Mouse (Mus musculus) embryonic facial prominence, embryonic 12.5 days (tissue): Measurements from ENCODE around the gene Atg10. TPM values are rescaled to one million over a fixed set of nuclear protein-coding genes. Genes with fewer than 3 reads are reported as not detected.

ENCODE experiments used
- ATAC-seq: fragments of 200-750 bp; cut with Nextera tagmentation; 2 replicates; pipeline ENCODE4 v1.8.0; 2017; ENCODE audit not compliant: insufficient number of reproducible peaks, insufficient read depth, low FRiP score, low TSS enrichment
- H3K27ac ChIP-seq: fragments of 300-500 bp; sonication (generic); 2 replicates; pipeline ENCODE4 v1.5.1; 2016; ENCODE audit warnings: mild to moderate bottlenecking
- H3K27me3 ChIP-seq: fragments of 300-500 bp; sonication (generic); 2 replicates; pipeline ENCODE4 v1.6.1; 2016; ENCODE audit warnings: mild to moderate bottlenecking, moderate library complexity
- H3K36me3 ChIP-seq: fragments of 300-500 bp; sonication (generic); 2 replicates; pipeline ENCODE4 v1.6.1; 2016; ENCODE audit warnings: mild to moderate bottlenecking
- H3K4me1 ChIP-seq: fragments of 300-500 bp; sonication (generic); 2 replicates; pipeline ENCODE4 v1.6.1; 2016
- H3K4me2 ChIP-seq: fragments of 300-500 bp; sonication (generic); replicated peaks from 2 replicates; pipeline ENCODE4 v1.6.1; 2016; ENCODE audit warnings: mild to moderate bottlenecking, moderate library complexity
- H3K4me3 ChIP-seq: fragments of 300-500 bp; sonication (generic); 2 replicates; pipeline ENCODE4 v1.5.1; 2016; ENCODE audit warnings: mild to moderate bottlenecking
- H3K9ac ChIP-seq: fragments of 300-500 bp; sonication (generic); 2 replicates; pipeline ENCODE4 v1.6.1; 2016; ENCODE audit warnings: mild to moderate bottlenecking, moderate library complexity
- H3K9me3 ChIP-seq: fragments of 300-500 bp; sonication (generic); 2 replicates; pipeline ENCODE4 v1.6.1; 2016; ENCODE audit warnings: mild to moderate bottlenecking, moderate library complexity
- WGBS: fragments of 180-500 bp; shearing (Covaris S2); methylation state at CpG from one replicate; pipeline ENCODE4 v1.1.7; 2016; 5-methylcytosine and 5-hydroxymethylcytosine counted together
- polyA plus RNA-seq: library from polyadenylated mRNA; unstranded; fragments of >200 nt; fragmentation: Nextera tagmentation; extraction: Ambion mirVana; gene quantifications from 2 replicates; pipeline ENCODE4 v1.2.1, GENCODE M21; 2016

Gene Atg10
- polyA plus RNA-seq, 1 experiment from 2014 or later: 19.9 TPM

DNA sequence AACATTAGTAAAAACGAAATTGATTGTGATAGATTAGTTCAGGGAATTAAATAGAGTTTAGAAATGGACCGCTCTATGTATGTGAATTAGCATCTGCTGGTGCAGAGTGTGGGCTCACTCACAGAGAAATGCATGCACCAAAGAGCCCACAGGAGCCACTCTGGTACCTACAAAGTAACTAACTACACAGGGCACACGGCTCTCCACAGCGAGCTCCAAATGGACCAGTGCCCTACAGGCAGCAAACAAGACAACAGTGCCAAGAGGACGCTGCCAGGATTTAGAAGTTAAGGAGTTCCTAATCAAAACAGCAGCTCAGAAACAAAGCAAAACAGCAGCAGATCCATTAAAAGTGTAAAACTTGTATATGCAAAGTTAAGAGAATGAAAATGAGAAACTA, 52.6 kb downstream of the Atg10 start:
- no peaks in the 10 kb centered on the region for H3K27me3 ChIP-seq
- H3K9ac ChIP-seq: no peak overlapping the region
- H3K9me3 ChIP-seq: no peaks in the 10 kb centered on the region
- no peak overlapping the region for H3K4me3 ChIP-seq
- ATAC-seq: no peak
- H3K4me2 ChIP-seq: no peak overlapping the region
- 82% methylated on average over 5 of the region's 5 CpGs for WGBS
- H3K27ac ChIP-seq: no peak overlapping the region
- H3K4me1 ChIP-seq: no peaks in the 10 kb centered on the region
- no peaks in the 10 kb centered on the region for H3K36me3 ChIP-seq

- H3K27ac ChIP-seq: no peak overlapping the region
- no peak overlapping the region for H3K4me3 ChIP-seq
- WGBS: 82% methylated on average over 17 of the region's 17 CpGs
- H3K4me2 ChIP-seq: no peak overlapping the region
- no peaks in the 10 kb centered on the region for H3K9me3 ChIP-seq
- H3K9ac ChIP-seq: no peak overlapping the region
- no peaks in the 10 kb centered on the region for H3K27me3 ChIP-seq
- no peaks in the 10 kb centered on the region for H3K36me3 ChIP-seq
- no peak for ATAC-seq
- H3K4me1 ChIP-seq: peaks cover 4% of the 10 kb centered on the region; the same call in 1 of the 2 replicates
Measured at GRCm38 (mm10) chr13:91169529-91170319, 54.0 kb downstream of the Atg10 start.

DNA sequence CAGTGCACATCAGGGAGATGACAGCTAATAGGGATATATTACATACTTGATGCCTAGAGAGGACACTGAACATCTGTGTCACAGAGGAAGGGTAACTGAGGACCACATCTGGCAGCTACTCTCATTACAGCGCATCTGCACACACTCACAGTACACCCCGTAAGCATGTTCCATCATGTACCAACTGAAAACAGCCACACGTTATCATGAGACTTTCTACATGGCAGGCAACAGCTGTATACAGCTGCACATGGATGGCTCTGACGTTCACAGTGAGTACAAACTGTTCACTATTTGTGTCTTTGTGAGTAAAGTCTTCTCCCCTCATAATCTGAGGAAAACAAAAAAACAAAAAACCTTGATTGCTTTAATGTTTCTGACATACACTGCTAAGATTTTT, 55.3 kb downstream of the Atg10 start:
- H3K9me3 ChIP-seq: no peaks in the 10 kb centered on the region
- peaks cover 4% of the 10 kb centered on the region; the same call in 1 of the 2 replicates for H3K4me1 ChIP-seq
- H3K27ac ChIP-seq: no peak overlapping the region
- WGBS: 73% methylated on average over 4 of the region's 4 CpGs
- no peak overlapping the region for H3K9ac ChIP-seq
- H3K27me3 ChIP-seq: no peaks in the 10 kb centered on the region
- no peak overlapping the region for H3K4me2 ChIP-seq
- H3K36me3 ChIP-seq: no peaks in the 10 kb centered on the region
- ATAC-seq: no peak
- H3K4me3 ChIP-seq: no peak overlapping the region

GRCm38 (mm10) chr13:91167561-91167960, 56.2 kb downstream of the Atg10 start:
- no peak overlapping the region for H3K9ac ChIP-seq
- H3K4me2 ChIP-seq: no peak overlapping the region
- no peak overlapping the region for H3K27ac ChIP-seq
- H3K36me3 ChIP-seq: no peaks in the 10 kb centered on the region
- no peak overlapping the region for H3K4me3 ChIP-seq
- 75% methylated on average over 5 of the region's 5 CpGs for WGBS
- peaks cover 4% of the 10 kb centered on the region; the same call in 1 of the 2 replicates for H3K4me1 ChIP-seq
- H3K9me3 ChIP-seq: no peaks in the 10 kb centered on the region
- ATAC-seq: no peak
- H3K27me3 ChIP-seq: no peaks in the 10 kb centered on the region

DNA sequence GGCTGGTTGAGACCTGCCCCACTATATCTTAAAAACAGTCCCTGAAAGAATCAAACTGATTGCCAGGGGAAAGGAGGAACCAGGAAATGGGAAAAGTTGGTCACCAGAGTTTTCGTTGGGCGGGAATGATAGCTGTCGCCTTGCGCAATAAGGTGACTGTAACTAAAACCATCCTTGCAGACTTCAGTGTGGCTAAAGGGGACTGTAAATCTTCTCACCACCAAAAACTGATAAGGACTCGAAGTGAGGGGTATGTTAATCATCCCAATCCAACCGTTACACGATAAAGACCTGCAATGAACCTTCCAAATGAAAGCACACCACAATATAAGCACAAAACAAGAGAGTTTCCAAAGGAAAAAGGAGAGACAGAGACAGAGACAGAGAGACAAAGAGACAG, 57.5 kb downstream of the Atg10 start:
- no peak overlapping the region for H3K4me3 ChIP-seq
- H3K27me3 ChIP-seq: no peaks in the 10 kb centered on the region
- WGBS: 85% methylated on average over 7 of the region's 7 CpGs
- no peaks in the 10 kb centered on the region for H3K9me3 ChIP-seq
- H3K36me3 ChIP-seq: no peaks in the 10 kb centered on the region
- no peak overlapping the region for H3K4me2 ChIP-seq
- ATAC-seq: no peak
- peaks cover 4% of the 10 kb centered on the region; the same call in 1 of the 2 replicates for H3K4me1 ChIP-seq
- H3K27ac ChIP-seq: no peak overlapping the region
- no peak overlapping the region for H3K9ac ChIP-seq

- Histone ChIP-seq H3K4me2 (no peak overlapping the region), H3K4me1 (peaks cover 4% of the 10 kb centered on the region; the same call in 1 of the 2 replicates), H3K4me3 (no peak overlapping the region), H3K27me3 (no peaks in the 10 kb centered on the region), H3K36me3 (no peaks in the 10 kb centered on the region), H3K27ac (0 out of 2 replicates have a peak overlapping the region, but pooled peaks have one; percentile 30), H3K9me3 (no peaks in the 10 kb centered on the region), H3K9ac (no peak overlapping the region)
- ATAC-seq: no peak
- 74% methylated on average over 6 of the region's 6 CpGs for WGBS
Measured at GRCm38 (mm10) chr13:91165200-91165599, 58.6 kb downstream of the Atg10 start.

GRCm38 (mm10) chr13:91163292-91163691, 60.5 kb downstream of the Atg10 start:
- Histone ChIP-seq H3K4me2 (no peak overlapping the region), H3K27ac (no peak overlapping the region)
- 63% methylated on average over 4 of the region's 4 CpGs for WGBS

GRCm38 (mm10) chr13:91162452-91162851, 61.3 kb downstream of the Atg10 start:
- peaks cover 4% of the 10 kb centered on the region; the same call in 1 of the 2 replicates for H3K4me1 ChIP-seq
- ATAC-seq: no peak

More at GRCm38 (mm10) chr13:91163292-91163691, 60.5 kb downstream of the Atg10 start:
- no peaks in the 10 kb centered on the region for H3K27me3 ChIP-seq
- no peaks in the 10 kb centered on the region for H3K36me3 ChIP-seq
- H3K4me1 ChIP-seq: peaks cover 4% of the 10 kb centered on the region; the same call in 1 of the 2 replicates
- ATAC-seq: no peak
- no peak overlapping the region for H3K9ac ChIP-seq
- H3K4me3 ChIP-seq: no peak overlapping the region
- H3K9me3 ChIP-seq: no peaks in the 10 kb centered on the region

GRCm38 (mm10) chr13:91160616-91161015, 63.2 kb downstream of the Atg10 start:
- H3K36me3 ChIP-seq: no peaks in the 10 kb centered on the region
- no peaks in the 10 kb centered on the region for H3K9me3 ChIP-seq
- peaks cover 4% of the 10 kb centered on the region; the same call in 1 of the 2 replicates for H3K4me1 ChIP-seq
- no peak overlapping the region for H3K9ac ChIP-seq
- H3K27ac ChIP-seq: no peak overlapping the region
- no peak for ATAC-seq
- 80% methylated on average over 3 of the region's 3 CpGs for WGBS
- no peak overlapping the region for H3K4me2 ChIP-seq
- H3K27me3 ChIP-seq: no peaks in the 10 kb centered on the region
- H3K4me3 ChIP-seq: no peak overlapping the region

More at GRCm38 (mm10) chr13:91162452-91162851, 61.3 kb downstream of the Atg10 start:
- no peaks in the 10 kb centered on the region for H3K36me3 ChIP-seq
- H3K4me2 ChIP-seq: no peak overlapping the region
- no peaks in the 10 kb centered on the region for H3K9me3 ChIP-seq
- no peak overlapping the region for H3K27ac ChIP-seq
- H3K9ac ChIP-seq: no peak overlapping the region
- no peaks in the 10 kb centered on the region for H3K27me3 ChIP-seq
- WGBS: 20% methylated on average over 5 of the region's 5 CpGs
- no peak overlapping the region for H3K4me3 ChIP-seq

- no peak overlapping the region for H3K4me2 ChIP-seq
- no peak overlapping the region for H3K27ac ChIP-seq
- H3K4me3 ChIP-seq: no peak overlapping the region
- ATAC-seq: no peak
- no peaks in the 10 kb centered on the region for H3K27me3 ChIP-seq
- WGBS: 50% methylated on average over 2 of the region's 2 CpGs
- no peaks in the 10 kb centered on the region for H3K36me3 ChIP-seq
- no peaks in the 10 kb centered on the region for H3K9me3 ChIP-seq
- no peak overlapping the region for H3K9ac ChIP-seq
- no peaks in the 10 kb centered on the region for H3K4me1 ChIP-seq
Measured at GRCm38 (mm10) chr13:91159881-91160280, 63.9 kb downstream of the Atg10 start.

- 92% methylated on average over 4 of the region's 4 CpGs for WGBS
- no peaks in the 10 kb centered on the region for H3K36me3 ChIP-seq
- no peaks in the 10 kb centered on the region for H3K4me1 ChIP-seq
- no peak overlapping the region for H3K4me2 ChIP-seq
- ATAC-seq: no peak
- no peak overlapping the region for H3K27ac ChIP-seq
- no peaks in the 10 kb centered on the region for H3K9me3 ChIP-seq
- no peak overlapping the region for H3K9ac ChIP-seq
- no peaks in the 10 kb centered on the region for H3K27me3 ChIP-seq
- no peak overlapping the region for H3K4me3 ChIP-seq
Measured at GRCm38 (mm10) chr13:91157941-91158340, 65.8 kb downstream of the Atg10 start.

- H3K9ac ChIP-seq: no peak overlapping the region
- no peaks in the 10 kb centered on the region for H3K9me3 ChIP-seq
- no peak overlapping the region for H3K4me3 ChIP-seq
- no peak overlapping the region for H3K27ac ChIP-seq
- H3K36me3 ChIP-seq: no peaks in the 10 kb centered on the region
- no peak overlapping the region for H3K4me2 ChIP-seq
- H3K4me1 ChIP-seq: no peaks in the 10 kb centered on the region
- no peak for ATAC-seq
- H3K27me3 ChIP-seq: no peaks in the 10 kb centered on the region
Measured at GRCm38 (mm10) chr13:91157429-91157828, 66.3 kb downstream of the Atg10 start.
